Mouse (Mus musculus): Measurements from ENCODE around the gene Arl5a.

Gene Arl5a

DNA sequence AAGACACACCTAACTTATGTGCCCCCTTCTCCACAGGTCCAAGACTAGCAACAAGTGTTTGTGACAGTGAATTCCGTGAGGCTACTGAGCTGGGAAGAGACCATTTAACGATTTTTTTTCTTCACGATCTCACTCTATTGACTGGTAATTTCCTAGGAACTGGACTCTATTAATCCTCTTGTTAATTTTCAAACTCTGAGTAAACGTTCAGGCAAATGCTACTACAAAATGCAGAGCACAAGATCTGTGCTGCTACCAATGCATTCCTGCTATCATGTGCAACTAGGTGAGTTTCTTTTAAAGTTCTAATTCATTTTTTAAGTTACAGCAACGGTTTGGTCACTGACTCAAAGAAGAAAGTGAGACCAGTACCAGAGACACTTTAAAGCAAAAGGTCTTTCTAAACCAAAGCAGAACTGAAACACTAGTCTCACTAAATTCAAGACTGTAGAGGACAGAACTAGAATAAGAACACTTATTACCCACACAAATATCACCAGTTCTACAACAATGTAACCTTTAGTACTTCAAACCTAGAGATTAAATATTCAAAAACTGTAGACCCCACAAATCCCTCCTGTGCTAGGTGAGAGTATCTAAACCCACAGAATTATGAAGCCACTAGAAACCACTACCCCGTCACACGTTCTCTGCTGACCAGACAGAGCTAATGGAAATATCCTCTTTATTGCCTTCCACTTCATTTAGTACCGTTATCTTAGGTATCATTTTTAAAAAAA lies 1.7 kb downstream of the Arl5a start:
- no peak for DNase-seq (ENCODE audit: low read depth, low spot score)

DNA sequence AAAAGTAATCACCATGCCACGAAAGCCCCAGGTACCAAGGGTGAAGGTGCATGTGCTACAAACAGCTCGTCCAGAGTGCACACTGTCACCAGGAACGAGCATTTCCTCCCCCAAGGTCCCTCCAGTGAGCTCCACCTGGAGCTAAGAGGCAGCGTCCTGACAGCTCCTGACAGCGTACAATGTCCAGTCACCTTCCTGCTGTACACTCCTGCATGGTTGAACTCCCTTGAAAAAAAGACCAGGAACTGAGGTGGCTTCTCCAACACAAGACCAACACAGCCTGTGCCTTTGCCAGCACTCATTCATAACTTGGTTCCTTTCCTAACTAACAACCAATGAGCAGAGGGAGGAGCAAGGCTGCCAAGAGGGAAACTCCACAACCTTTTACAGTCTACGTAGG lies 3.5 kb downstream of the Arl5a start:
- no peak for DNase-seq (ENCODE audit: low read depth, low spot score)

GRCm38 (mm10) chr2:52420001-52420710 lies 4.5 kb downstream of the Arl5a start:
- no peak for DNase-seq (ENCODE audit: low read depth, low spot score)

- no peak for DNase-seq (ENCODE audit: low read depth, low spot score)
Observed at GRCm38 (mm10) chr2:52419295-52419694, 5.4 kb downstream of the Arl5a start.

- DNase-seq (ENCODE audit: low read depth, low spot score), result no peak
Observed at GRCm38 (mm10) chr2:52412524-52413037, 12.1 kb downstream of the Arl5a start.

- no peak for DNase-seq (ENCODE audit: low read depth, low spot score)
Observed at GRCm38 (mm10) chr2:52406480-52406879, 18.2 kb downstream of the Arl5a start.

DNA sequence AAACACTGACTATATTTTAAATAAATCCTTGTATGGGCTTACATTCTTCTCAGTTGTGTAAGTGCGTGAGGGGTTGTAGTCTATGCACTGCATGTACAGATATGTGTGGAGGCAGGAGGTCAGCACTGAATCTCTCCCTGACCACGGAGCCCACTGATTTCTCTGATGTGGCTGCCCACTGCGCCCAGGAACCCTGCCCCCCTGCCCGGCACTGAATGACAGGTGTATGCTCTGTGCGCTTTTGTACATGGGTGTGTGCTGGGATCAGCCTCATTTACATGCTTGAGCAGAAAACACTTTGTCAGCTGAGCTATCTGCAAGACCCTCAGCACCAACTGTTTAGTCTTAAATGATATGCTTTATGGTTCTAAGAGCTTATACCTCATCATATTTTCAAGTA lies 19.5 kb downstream of the Arl5a start:
- DNase-seq (ENCODE audit: low read depth, low spot score), result no peak

DNA sequence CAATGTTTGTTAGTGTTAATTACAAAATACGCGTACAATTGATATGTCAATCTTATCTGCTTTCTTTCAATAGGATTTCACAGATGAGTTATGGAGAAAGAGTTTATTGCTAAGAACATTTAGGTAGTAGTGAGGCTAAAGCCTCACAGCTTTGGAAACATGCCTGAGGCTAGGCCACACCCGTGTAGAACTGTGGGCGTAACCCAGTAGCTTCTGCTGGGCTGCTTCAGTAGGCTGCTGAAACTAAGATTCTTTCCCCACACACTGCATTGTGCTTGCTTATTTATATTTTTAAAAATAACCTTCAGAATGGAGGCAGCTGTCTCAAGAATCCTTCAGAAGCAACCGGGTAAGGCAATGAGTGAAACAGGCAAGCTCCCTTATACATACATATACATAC lies 30.2 kb downstream of the Arl5a start:
- DNase-seq (ENCODE audit: low read depth, low spot score), result no peak

- DNase-seq (ENCODE audit: low read depth, low spot score), result peak; percentile 16
Observed at GRCm38 (mm10) chr2:52390415-52390975, 34.2 kb downstream of the Arl5a start.

- no peak for DNase-seq (ENCODE audit: low read depth, low spot score)
Observed at GRCm38 (mm10) chr2:52389975-52390374, 34.7 kb downstream of the Arl5a start.

- no peak for DNase-seq (ENCODE audit: low read depth, low spot score)
Observed at GRCm38 (mm10) chr2:52386451-52386850, 38.2 kb downstream of the Arl5a start.

DNA sequence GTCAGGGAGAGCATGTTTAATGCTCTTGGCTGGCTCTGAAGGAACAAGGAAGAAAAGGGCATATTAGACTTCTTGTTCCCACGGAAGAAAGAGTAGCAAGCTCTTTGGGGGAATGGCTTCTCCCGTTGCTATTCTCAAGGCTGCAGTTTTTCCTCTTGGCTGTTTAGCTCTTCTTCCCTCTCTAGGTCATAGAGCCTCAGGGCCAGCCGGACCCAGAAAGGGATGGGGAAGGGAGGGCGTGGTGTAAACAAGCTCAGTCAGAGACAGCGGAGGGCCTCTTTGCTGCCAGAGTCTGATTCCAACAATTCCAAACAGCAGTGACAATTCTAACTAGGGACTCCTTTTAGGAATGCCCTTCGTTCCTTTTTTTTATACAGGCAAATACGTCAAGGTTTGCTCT lies 38.7 kb downstream of the Arl5a start:
- no peak for DNase-seq (ENCODE audit: low read depth, low spot score)

GRCm38 (mm10) chr2:52378848-52379261 lies 45.8 kb downstream of the Arl5a start:
- DNase-seq (ENCODE audit: low read depth, low spot score), result no peak

DNA sequence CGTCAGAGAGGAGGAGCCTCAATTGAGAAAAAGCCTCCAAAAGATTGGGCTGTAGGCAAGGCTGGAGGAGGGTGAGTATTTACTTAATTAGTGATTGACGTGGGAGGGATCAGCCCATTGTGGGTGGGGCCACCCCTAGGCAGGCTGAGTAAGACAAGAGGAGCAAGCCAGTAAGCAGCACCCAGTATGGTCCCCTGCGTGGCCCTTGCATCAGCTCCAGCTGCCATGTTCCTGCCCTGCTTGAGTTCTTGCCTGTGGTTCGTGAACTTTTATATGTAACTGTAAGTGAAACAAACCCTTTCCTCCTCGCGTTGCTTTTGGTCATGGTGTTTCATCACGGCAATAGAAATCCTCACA lies 46.3 kb downstream of the Arl5a start, which contains the start of gene Neb:
Neb (minus strand) TSS at position 27 of the 357 bp plus-strand sequence.
- no peak for DNase-seq (ENCODE audit: low read depth, low spot score)

DNA sequence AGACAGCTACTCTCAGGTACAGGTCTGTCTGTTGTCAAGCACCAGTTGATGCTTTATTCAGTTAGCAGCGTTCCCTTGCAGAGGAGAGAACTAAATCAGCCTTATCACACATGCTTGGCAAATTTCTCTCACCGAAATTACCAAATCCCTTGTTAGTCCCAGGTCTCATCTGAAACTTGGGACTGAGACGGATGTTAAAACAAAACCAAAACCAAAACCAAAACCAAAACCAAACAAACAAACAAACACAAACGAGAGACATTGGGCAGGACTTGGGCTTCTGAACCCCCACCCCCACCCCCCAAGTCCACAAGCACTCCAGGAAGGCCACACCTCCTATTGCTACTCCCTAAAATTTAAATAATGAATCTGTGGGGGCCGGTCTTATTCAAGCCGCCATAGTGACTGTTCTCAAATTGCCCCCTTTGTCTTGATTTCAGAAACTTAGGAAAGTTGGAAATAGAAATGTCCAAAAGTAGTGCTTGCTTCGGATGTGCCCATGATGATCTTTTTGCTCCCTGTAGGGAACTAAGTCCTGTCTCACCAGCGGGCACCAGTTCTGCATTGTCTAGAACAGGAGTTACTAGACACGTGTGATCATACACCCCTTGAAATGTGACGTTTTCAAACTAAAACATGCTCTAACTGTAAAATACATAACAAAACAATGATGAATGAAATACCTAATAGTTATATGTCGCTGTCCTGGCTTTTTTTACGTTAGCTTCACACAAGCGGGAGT lies 46.8 kb downstream of the Arl5a start:
- DNase-seq (ENCODE audit: low read depth, low spot score), result no peak

DNA sequence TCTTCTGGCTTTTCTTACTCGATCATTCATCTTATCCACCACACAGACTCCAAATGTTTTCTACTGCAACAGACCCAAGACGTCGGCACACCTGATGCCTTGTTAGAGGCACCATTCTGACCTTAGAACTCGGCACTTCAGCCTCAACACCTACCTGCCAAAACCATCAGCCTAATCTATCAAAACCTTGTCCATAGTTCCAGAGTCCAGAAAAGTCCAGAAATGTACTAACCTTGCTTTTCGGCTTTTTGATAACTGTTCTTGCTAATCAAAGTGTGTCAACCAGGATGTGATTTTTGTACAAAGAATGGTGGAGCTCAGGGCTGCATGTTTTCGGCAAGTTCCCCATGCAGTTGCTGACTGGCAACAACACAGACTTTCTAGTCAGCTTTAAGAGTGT lies 50.0 kb downstream of the Arl5a start:
- no peak for DNase-seq (ENCODE audit: low read depth, low spot score)

DNA sequence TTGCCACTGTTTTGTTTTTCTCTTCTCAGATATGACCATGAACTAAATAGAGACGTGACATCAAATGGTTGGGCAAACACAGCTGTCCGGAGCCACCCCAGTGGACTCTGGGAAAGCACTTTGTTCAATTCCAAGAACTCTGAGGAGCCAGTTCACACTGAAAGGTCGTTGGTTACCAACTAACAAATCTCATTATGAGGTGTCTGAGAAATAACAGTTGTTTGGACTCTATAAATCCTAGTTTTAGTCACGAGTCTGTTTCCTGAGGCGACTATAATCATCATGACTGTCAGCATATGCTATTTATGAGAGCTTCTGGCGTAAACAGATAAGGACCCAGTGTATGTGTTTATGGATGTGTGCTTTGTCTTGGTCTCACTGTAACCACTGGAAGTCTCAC lies 52.2 kb downstream of the Arl5a start:
- DNase-seq (ENCODE audit: low read depth, low spot score), result no peak

- DNase-seq (ENCODE audit: low read depth, low spot score), result no peak
Observed at GRCm38 (mm10) chr2:52372080-52372479, 52.6 kb downstream of the Arl5a start.

GRCm38 (mm10) chr2:52371066-52371465 lies 53.6 kb downstream of the Arl5a start:
- DNase-seq (ENCODE audit: low read depth, low spot score), result no peak

DNA sequence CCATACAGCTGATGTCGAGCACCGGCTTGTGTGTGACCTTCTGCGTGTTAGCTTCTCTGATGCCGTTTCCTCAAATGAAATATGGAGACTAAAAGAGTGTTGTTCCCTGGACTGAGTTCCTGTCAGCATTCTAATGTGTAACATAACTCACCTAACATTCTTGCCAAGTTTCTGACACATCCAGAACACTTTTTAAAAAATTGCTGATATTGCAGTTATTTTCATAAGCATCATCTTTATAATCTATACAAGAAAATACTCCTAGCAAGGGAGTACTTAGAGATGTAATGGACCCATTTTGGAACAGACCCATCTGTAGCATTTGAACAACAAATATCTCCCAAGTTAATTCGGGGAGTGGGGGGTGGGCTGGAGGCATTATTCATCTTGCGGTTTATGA lies 55.1 kb downstream of the Arl5a start:
- no peak for DNase-seq (ENCODE audit: low read depth, low spot score)

DNA sequence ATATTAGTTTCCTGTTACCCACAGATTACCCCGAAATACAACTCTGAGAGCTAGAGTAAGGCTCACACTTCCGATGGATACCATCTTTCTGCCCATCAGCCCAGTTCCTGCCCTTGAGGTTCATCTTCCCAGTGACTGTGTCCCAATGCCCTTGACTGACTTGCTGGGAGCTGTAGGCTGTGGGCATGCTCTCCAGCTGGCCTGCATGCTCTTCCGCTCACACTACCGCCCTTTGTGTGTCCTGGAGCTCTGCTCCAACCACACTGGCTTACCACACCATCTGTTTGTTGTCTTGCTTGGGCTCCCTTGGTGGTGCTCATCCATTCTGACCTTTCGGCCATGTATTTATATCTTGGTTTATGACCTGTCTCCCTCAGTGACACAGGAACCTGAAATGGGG lies 57.0 kb downstream of the Arl5a start:
- DNase-seq (ENCODE audit: low read depth, low spot score), result no peak

DNA sequence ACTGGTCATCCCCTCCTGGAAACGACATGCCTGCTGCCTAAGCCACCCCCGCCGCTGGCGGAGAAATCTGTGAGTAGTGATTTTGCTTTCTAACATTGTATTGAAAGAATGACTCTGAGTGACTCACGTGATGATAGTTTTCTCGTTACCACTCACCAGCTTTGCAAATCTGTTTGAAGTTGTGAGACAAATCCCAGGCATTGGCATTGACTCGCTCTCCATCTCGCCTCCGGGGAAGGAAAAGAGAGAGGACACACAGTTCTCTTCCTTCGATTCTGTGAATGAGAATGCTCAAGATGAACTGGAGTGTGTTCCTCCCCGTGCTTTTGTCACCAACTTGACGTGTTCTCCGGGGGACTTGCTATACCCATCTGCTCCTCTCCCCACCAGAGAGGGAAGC lies 57.5 kb downstream of the Arl5a start:
- DNase-seq (ENCODE audit: low read depth, low spot score), result no peak
